Mouse (Mus musculus): ENCODE measurements around the gene Gm20481. TPM values are rescaled to one million over a fixed set of nuclear protein-coding genes. Genes with fewer than 3 reads are reported as not detected.
A peak's percentile ranks its signal among the peaks of the same experiment; 100 is the strongest.

Gm20481 gene
- polyA plus RNA-seq, 1 experiment = not detected

DNA sequence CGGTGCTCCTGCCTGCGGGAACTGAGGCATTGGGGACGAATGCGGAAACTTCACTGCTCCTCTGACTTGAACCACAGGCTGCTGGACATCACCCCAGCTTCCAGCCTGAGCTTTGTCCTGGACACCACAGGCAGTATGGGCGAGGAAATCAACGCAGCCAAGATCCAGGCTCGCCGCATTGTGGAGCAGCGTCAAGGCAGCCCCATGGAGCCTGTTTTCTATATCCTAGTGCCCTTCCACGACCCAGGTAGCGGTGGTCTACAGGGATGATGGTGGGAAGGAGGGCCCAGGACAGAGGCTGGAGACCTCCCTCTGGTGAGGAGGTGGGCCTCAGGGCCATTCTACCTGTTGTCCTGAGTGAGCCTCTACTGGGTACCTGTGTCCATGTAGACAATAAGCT lies 50.2 kb downstream of the Gm20481 start:
- Histone ChIP-seq H3K36me3 (ENCODE audit: control insufficient read depth, insufficient read depth, low read length) (peaks cover 11% of the 10 kb centered on the region), H3K27ac (ENCODE audit: insufficient read depth, low read depth, low read length) (no peak overlapping the region)
- 87% methylated on average over 11 of the region's 11 CpGs for WGBS

DNA sequence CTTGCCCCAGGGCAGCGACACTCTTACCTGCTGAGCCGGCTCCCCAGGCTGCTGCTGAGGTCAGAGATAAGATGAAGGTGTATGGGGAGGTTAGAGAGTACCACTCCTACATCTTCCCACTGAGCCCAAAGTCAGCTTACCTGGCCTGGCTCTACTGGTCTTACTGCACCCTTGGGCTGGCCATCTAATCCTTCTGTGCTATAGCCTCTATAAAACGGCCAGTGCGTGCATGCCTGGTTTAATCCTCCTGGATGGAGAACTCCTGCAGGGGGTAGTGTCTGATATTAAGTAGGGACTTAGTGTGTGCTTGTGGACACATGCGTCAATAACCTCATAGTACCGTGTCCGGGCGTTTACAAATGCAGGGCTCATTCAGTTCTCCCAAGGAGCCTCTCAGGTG lies 50.8 kb downstream of the Gm20481 start:
- no peaks in the 10 kb centered on the region for H3K27me3 ChIP-seq (ENCODE audit: control insufficient read depth, insufficient read depth, low read length)
- peaks cover 46% of the 10 kb centered on the region for H3K4me1 ChIP-seq (ENCODE audit: control insufficient read depth, insufficient read depth, insufficient read length, low read length)
- no peak overlapping the region for H3K27ac ChIP-seq (ENCODE audit: insufficient read depth, low read depth, low read length)
- peaks cover 6% of the 10 kb centered on the region for H3K36me3 ChIP-seq (ENCODE audit: control insufficient read depth, insufficient read depth, low read length)
- TF ChIP-seq CTCF (IDR thresholded peaks at IDR 0.05; ENCODE audit: extremely low read depth, insufficient read length, insufficient replicate concordance, low read depth, low read length) = no peak
- TF ChIP-seq POLR2A (IDR thresholded peaks at IDR 0.05; ENCODE audit: low read depth, low read length) = no peak
- H3K4me3 ChIP-seq (ENCODE audit: low read depth, low read length) = no peak overlapping the region
- 91% methylated on average over 8 of the region's 8 CpGs for WGBS

More for the DNA sequence above, 50.2 kb downstream of the Gm20481 start:
- Histone ChIP-seq H3K4me3 (ENCODE audit: low read depth, low read length) (no peak overlapping the region), H3K27me3 (ENCODE audit: control insufficient read depth, insufficient read depth, low read length) (no peaks in the 10 kb centered on the region), H3K4me1 (ENCODE audit: control insufficient read depth, insufficient read depth, insufficient read length, low read length) (peaks cover 46% of the 10 kb centered on the region)
- no peak for TF ChIP-seq CTCF (IDR thresholded peaks at IDR 0.05; ENCODE audit: extremely low read depth, insufficient read length, insufficient replicate concordance, low read depth, low read length)
- TF ChIP-seq POLR2A (IDR thresholded peaks at IDR 0.05; ENCODE audit: low read depth, low read length) = no peak

GRCm38 (mm10) chr17:35021163-35021808 lies 51.6 kb downstream of the Gm20481 start:
- Histone ChIP-seq H3K36me3 (ENCODE audit: control insufficient read depth, insufficient read depth, low read length) (no peaks in the 10 kb centered on the region), H3K27ac (ENCODE audit: insufficient read depth, low read depth, low read length) (peak overlapping the region; percentile 55), H3K27me3 (ENCODE audit: control insufficient read depth, insufficient read depth, low read length) (no peaks in the 10 kb centered on the region), H3K4me1 (ENCODE audit: control insufficient read depth, insufficient read depth, insufficient read length, low read length) (peaks cover 43% of the 10 kb centered on the region), H3K4me3 (ENCODE audit: low read depth, low read length) (no peak overlapping the region)
- WGBS = 22% methylated on average over 17 of the region's 17 CpGs
- TF ChIP-seq POLR2A (IDR thresholded peaks at IDR 0.05; ENCODE audit: low read depth, low read length) (no peak), CTCF (IDR thresholded peaks at IDR 0.05; ENCODE audit: extremely low read depth, insufficient read length, insufficient replicate concordance, low read depth, low read length) (peak; percentile 99)

Other genes starting within 250 kb of the Gm20481 start
- 16.8 and 17.2 TPM in 2 replicates for gene C4b, start 226.0 kb upstream of the Gm20481 start, polyA plus RNA-seq (2012; rRNA removed)
- 0.18 and 0.67 TPM in 2 replicates for gene Cyp21a1, start 165.4 kb upstream of the Gm20481 start, polyA plus RNA-seq (2012; rRNA removed)
- 28.6 and 56.3 TPM in 2 replicates for gene Stk19, start 133.0 kb upstream of the Gm20481 start, polyA plus RNA-seq (2012; rRNA removed)
- gene Dxo, start 132.9 kb upstream of the Gm20481 start, polyA plus RNA-seq (2012; rRNA removed) = 31.5 and 51.8 TPM in 2 replicates
- 48.1 and 79.3 TPM in 2 replicates for gene Skiv2l, start 119.7 kb upstream of the Gm20481 start, polyA plus RNA-seq (2012; rRNA removed)
- gene Nelfe, start 119.5 kb upstream of the Gm20481 start, polyA plus RNA-seq (2012; rRNA removed) = 7.8 and 18.3 TPM in 2 replicates
- 22.4 and 71.5 TPM in 2 replicates for gene Cfb, start 107.4 kb upstream of the Gm20481 start, polyA plus RNA-seq (2012; rRNA removed)
- 2.9 and 6.8 TPM in 2 replicates for gene Zbtb12, start 90.4 kb upstream of the Gm20481 start, polyA plus RNA-seq (2012; rRNA removed)
- gene Gm20547, start 87.9 kb upstream of the Gm20481 start, polyA plus RNA-seq (2012; rRNA removed) = not detected in 2 replicates
- 4.3 and 10.6 TPM in 2 replicates for gene C2, start 71.6 kb upstream of the Gm20481 start, polyA plus RNA-seq (2012; rRNA removed)
- gene Ehmt2, start 71.4 kb upstream of the Gm20481 start, polyA plus RNA-seq (2012; rRNA removed) = 101 and 242 TPM in 2 replicates
- 64.8 and 101 TPM in 2 replicates for gene Slc44a4, start 55.4 kb upstream of the Gm20481 start, polyA plus RNA-seq (2012; rRNA removed)
- 21.2 and 68.8 TPM in 2 replicates for gene Neu1, start 38.7 kb upstream of the Gm20481 start, polyA plus RNA-seq (2012; rRNA removed)
- gene Hspa1b, start 10.7 kb upstream of the Gm20481 start, polyA plus RNA-seq (2012; rRNA removed) = 17.1 and 19.8 TPM in 2 replicates
- 8.9 and 9.3 TPM in 2 replicates for gene Hspa1a, start 2.2 kb downstream of the Gm20481 start, polyA plus RNA-seq (2012; rRNA removed)
- gene Hspa1l, start 2.8 kb downstream of the Gm20481 start, polyA plus RNA-seq (2012; rRNA removed) = 0.06 and 0.14 TPM in 2 replicates
- gene Lsm2, start 11.9 kb downstream of the Gm20481 start, polyA plus RNA-seq (2012; rRNA removed) = 51.7 and 82.1 TPM in 2 replicates
- gene Vars, start 31.1 kb downstream of the Gm20481 start, polyA plus RNA-seq (2012; rRNA removed) = 123 and 182 TPM in 2 replicates
- 0.82 and 1.2 TPM in 2 replicates for gene Vwa7, start 46.7 kb downstream of the Gm20481 start, polyA plus RNA-seq (2012; rRNA removed)
- 0.87 and 1.0 TPM in 2 replicates for gene Sapcd1, start 58.1 kb downstream of the Gm20481 start, polyA plus RNA-seq (2012; rRNA removed)
- gene Msh5, start 76.8 kb downstream of the Gm20481 start, polyA plus RNA-seq (2012; rRNA removed) = 2.2 and 2.3 TPM in 2 replicates
- 134 and 219 TPM in 2 replicates for gene Clic1, start 80.1 kb downstream of the Gm20481 start, polyA plus RNA-seq (2012; rRNA removed)
- 8.5 and 14.5 TPM in 2 replicates for gene Ddah2, start 89.1 kb downstream of the Gm20481 start, polyA plus RNA-seq (2012; rRNA removed)
- gene Ly6g6c, start 95.5 kb downstream of the Gm20481 start, polyA plus RNA-seq (2012; rRNA removed) = 9.3 and 9.9 TPM in 2 replicates
- gene Mpig6b, start 96.3 kb downstream of the Gm20481 start, polyA plus RNA-seq (2012; rRNA removed) = 0.28 and 0.39 TPM in 2 replicates
- gene Ly6g6e, start 107.0 kb downstream of the Gm20481 start, polyA plus RNA-seq (2012; rRNA removed) = 1.3 and 19.4 TPM in 2 replicates
- gene Ly6g6d, start 108.2 kb downstream of the Gm20481 start, polyA plus RNA-seq (2012; rRNA removed) = 7.2 and 10.7 TPM in 2 replicates
- 1.2 and 3.8 TPM in 2 replicates for gene Ly6g6f, start 115.7 kb downstream of the Gm20481 start, polyA plus RNA-seq (2012; rRNA removed)
- 114 and 183 TPM in 2 replicates for gene Abhd16a, start 119.4 kb downstream of the Gm20481 start, polyA plus RNA-seq (2012; rRNA removed)
- not detected in 2 replicates for gene Ly6g5c, start 138.4 kb downstream of the Gm20481 start, polyA plus RNA-seq (2012; rRNA removed)
- gene Ly6g5b, start 145.5 kb downstream of the Gm20481 start, polyA plus RNA-seq (2012; rRNA removed) = 0.76 and 1.4 TPM in 2 replicates
- 10.5 and 25.3 TPM in 2 replicates for gene Gpank1, start 151.5 kb downstream of the Gm20481 start, polyA plus RNA-seq (2012; rRNA removed)
- 226 and 448 TPM in 2 replicates for gene Csnk2b, start 152.1 kb downstream of the Gm20481 start, polyA plus RNA-seq (2012; rRNA removed)
- gene D17H6S53E, start 156.5 kb downstream of the Gm20481 start, polyA plus RNA-seq (2012; rRNA removed) = 6.9 and 16.2 TPM in 2 replicates
- gene Apom, start 162.1 kb downstream of the Gm20481 start, polyA plus RNA-seq (2012; rRNA removed) = 0.15 and 0.25 TPM in 2 replicates
- 93.6 and 184 TPM in 2 replicates for gene Bag6, start 165.3 kb downstream of the Gm20481 start, polyA plus RNA-seq (2012; rRNA removed)
- 177 and 352 TPM in 2 replicates for gene Prrc2a, start 195.0 kb downstream of the Gm20481 start, polyA plus RNA-seq (2012; rRNA removed)
- 0.36 and 1.6 TPM in 2 replicates for gene Aif1, start 206.2 kb downstream of the Gm20481 start, polyA plus RNA-seq (2012; rRNA removed)
- 11.5 and 18.8 TPM in 2 replicates for gene Lst1, start 218.5 kb downstream of the Gm20481 start, polyA plus RNA-seq (2012; rRNA removed)
- 26.2 and 32.9 TPM in 2 replicates for gene Ltb, start 224.5 kb downstream of the Gm20481 start, polyA plus RNA-seq (2012; rRNA removed)
- 0.94 and 1.8 TPM in 2 replicates for gene Tnf, start 232.1 kb downstream of the Gm20481 start, polyA plus RNA-seq (2012; rRNA removed)
- gene Lta, start 235.4 kb downstream of the Gm20481 start, polyA plus RNA-seq (2012; rRNA removed) = 0.47 and 0.66 TPM in 2 replicates

All from small intestine, adult 2 months (tissue).